Mouse (Mus musculus): ENCODE measurements around the gene Miip. TPM values are rescaled to one million over a fixed set of nuclear protein-coding genes. Genes with fewer than 3 reads are reported as not detected.

The Miip gene
- polyA plus RNA-seq, 1 experiment from 2014 or later = 16.6 TPM

- Histone ChIP-seq H3K4me1 (replicated peaks; ENCODE audit: control insufficient read depth, insufficient read depth) (peaks cover 8% of the 10 kb centered on the region; the same call in 1 of the 2 replicates), H3K27me3 (ENCODE audit: control insufficient read depth, insufficient read depth, low read length) (no peaks in the 10 kb centered on the region), H3K9ac (ENCODE audit: low read length) (peak overlapping the region; percentile 89; the same call in 1 of the 2 replicates), H3K9me3 (ENCODE audit: control insufficient read depth, low read length) (no peaks in the 10 kb centered on the region), H3K27ac (replicated peaks) (peak overlapping the region; percentile 89; the same call in 1 of the 2 replicates), H3K4me2 (replicated peaks; ENCODE audit: low read depth) (peak overlapping the region; percentile 70), H3K36me3 (ENCODE audit: control insufficient read depth, insufficient read depth, low read length) (no peaks in the 10 kb centered on the region; the same call in 1 of the 2 replicates), H3K4me3 (ENCODE audit: low read depth, low read length) (peak overlapping the region; percentile 94)
- ATAC-seq (ENCODE audit: low FRiP score, low TSS enrichment) (peak; percentile 31; the same call in 1 of the 2 replicates), DNase-seq (ENCODE audit: low spot score) (no peak)
- TF ChIP-seq CTCF (IDR thresholded peaks at IDR 0.05; ENCODE audit: low read depth) = no peak
- no peak for TF ChIP-seq EP300 (optimal IDR thresholded peaks at IDR 0.05)
- 64% methylated on average over 3 of the region's 3 CpGs for WGBS
These were observed 35.0 kb upstream of the Miip start for GRCm38 (mm10) chr4:147903601-147904000.

- 81% methylated on average over 12 of the region's 12 CpGs for WGBS
- Histone ChIP-seq H3K27me3 (ENCODE audit: control insufficient read depth, insufficient read depth, low read length) (no peaks in the 10 kb centered on the region), H3K4me2 (replicated peaks; ENCODE audit: low read depth) (0 out of 2 replicates have a peak overlapping the region, but pooled peaks have one; percentile 5), H3K9me3 (ENCODE audit: control insufficient read depth, low read length) (no peaks in the 10 kb centered on the region), H3K9ac (ENCODE audit: low read length) (no peak overlapping the region), H3K27ac (replicated peaks) (peak overlapping the region; percentile 63), H3K4me3 (ENCODE audit: low read depth, low read length) (no peak overlapping the region), H3K36me3 (ENCODE audit: control insufficient read depth, insufficient read depth, low read length) (peaks cover 4% of the 10 kb centered on the region; the same call in 1 of the 2 replicates), H3K4me1 (replicated peaks; ENCODE audit: control insufficient read depth, insufficient read depth) (peaks cover 8% of the 10 kb centered on the region; the same call in 1 of the 2 replicates)
- DNase-seq (ENCODE audit: low spot score) (no peak), ATAC-seq (ENCODE audit: low FRiP score, low TSS enrichment) (peak; percentile 33; the same call in 1 of the 2 replicates)
- no peak for TF ChIP-seq CTCF (IDR thresholded peaks at IDR 0.05; ENCODE audit: low read depth)
- no peak for TF ChIP-seq EP300 (optimal IDR thresholded peaks at IDR 0.05)
These were observed 34.4 kb upstream of the Miip start for GRCm38 (mm10) chr4:147902906-147903500.

GRCm38 (mm10) chr4:147900452-147900851 lies 31.8 kb upstream of the Miip start:
- peak overlapping the region; percentile 49; the same call in 1 of the 2 replicates for H3K27ac ChIP-seq (replicated peaks)
- no peak overlapping the region for H3K4me3 ChIP-seq (ENCODE audit: low read depth, low read length)
- peaks cover 11% of the 10 kb centered on the region for H3K36me3 ChIP-seq (ENCODE audit: control insufficient read depth, insufficient read depth, low read length)
- peaks cover 8% of the 10 kb centered on the region; the same call in 1 of the 2 replicates for H3K4me1 ChIP-seq (replicated peaks; ENCODE audit: control insufficient read depth, insufficient read depth)
- no peak overlapping the region for H3K9ac ChIP-seq (ENCODE audit: low read length)
- DNase-seq (ENCODE audit: low spot score) (no peak), ATAC-seq (ENCODE audit: low FRiP score, low TSS enrichment) (peak; percentile 62)
- no peaks in the 10 kb centered on the region for H3K9me3 ChIP-seq (ENCODE audit: control insufficient read depth, low read length)
- WGBS = 75% methylated on average over 7 of the region's 7 CpGs
- H3K27me3 ChIP-seq (ENCODE audit: control insufficient read depth, insufficient read depth, low read length) = no peaks in the 10 kb centered on the region
- TF ChIP-seq CTCF (IDR thresholded peaks at IDR 0.05; ENCODE audit: low read depth) (no peak), EP300 (optimal IDR thresholded peaks at IDR 0.05) (no peak)
- no peak overlapping the region for H3K4me2 ChIP-seq (replicated peaks; ENCODE audit: low read depth)

GRCm38 (mm10) chr4:147897348-147897747 lies 28.7 kb upstream of the Miip start:
- H3K27ac ChIP-seq (replicated peaks) = no peak overlapping the region
- DNase-seq (ENCODE audit: low spot score) = no peak
- ATAC-seq (ENCODE audit: low FRiP score, low TSS enrichment) = no peak
- H3K9me3 ChIP-seq (ENCODE audit: control insufficient read depth, low read length) = no peaks in the 10 kb centered on the region
- H3K4me2 ChIP-seq (replicated peaks; ENCODE audit: low read depth) = no peak overlapping the region
- WGBS = 85% methylated on average over 3 of the region's 3 CpGs
- H3K9ac ChIP-seq (ENCODE audit: low read length) = no peak overlapping the region
- H3K4me1 ChIP-seq (replicated peaks; ENCODE audit: control insufficient read depth, insufficient read depth) = 0 out of 2 replicates have a peak, but pooled peaks cover 3% of the 10 kb centered on the region
- H3K4me3 ChIP-seq (ENCODE audit: low read depth, low read length) = no peak overlapping the region
- TF ChIP-seq EP300 (optimal IDR thresholded peaks at IDR 0.05) = no peak
- TF ChIP-seq CTCF (IDR thresholded peaks at IDR 0.05; ENCODE audit: low read depth) = no peak
- H3K27me3 ChIP-seq (ENCODE audit: control insufficient read depth, insufficient read depth, low read length) = no peaks in the 10 kb centered on the region
- peaks cover 11% of the 10 kb centered on the region for H3K36me3 ChIP-seq (ENCODE audit: control insufficient read depth, insufficient read depth, low read length)

- no peak for DNase-seq (ENCODE audit: low spot score)
- ATAC-seq (ENCODE audit: low FRiP score, low TSS enrichment) = no peak
- Histone ChIP-seq H3K4me2 (replicated peaks; ENCODE audit: low read depth) (no peak overlapping the region), H3K9ac (ENCODE audit: low read length) (no peak overlapping the region), H3K9me3 (ENCODE audit: control insufficient read depth, low read length) (no peaks in the 10 kb centered on the region), H3K36me3 (ENCODE audit: control insufficient read depth, insufficient read depth, low read length) (peaks cover 11% of the 10 kb centered on the region), H3K4me1 (replicated peaks; ENCODE audit: control insufficient read depth, insufficient read depth) (0 out of 2 replicates have a peak, but pooled peaks cover 3% of the 10 kb centered on the region), H3K27me3 (ENCODE audit: control insufficient read depth, insufficient read depth, low read length) (no peaks in the 10 kb centered on the region), H3K4me3 (ENCODE audit: low read depth, low read length) (no peak overlapping the region), H3K27ac (replicated peaks) (no peak overlapping the region)
- TF ChIP-seq EP300 (optimal IDR thresholded peaks at IDR 0.05) = no peak
- no peak for TF ChIP-seq CTCF (IDR thresholded peaks at IDR 0.05; ENCODE audit: low read depth)
- 47% methylated on average over 1 of the region's 1 CpGs for WGBS
These were observed 27.8 kb upstream of the Miip start for GRCm38 (mm10) chr4:147896411-147896810.

GRCm38 (mm10) chr4:147895815-147896330 lies 27.3 kb upstream of the Miip start:
- TF ChIP-seq CTCF (IDR thresholded peaks at IDR 0.05; ENCODE audit: low read depth) (no peak), EP300 (optimal IDR thresholded peaks at IDR 0.05) (no peak)
- Histone ChIP-seq H3K9me3 (ENCODE audit: control insufficient read depth, low read length) (no peaks in the 10 kb centered on the region), H3K4me2 (replicated peaks; ENCODE audit: low read depth) (no peak overlapping the region), H3K36me3 (ENCODE audit: control insufficient read depth, insufficient read depth, low read length) (peaks cover 13% of the 10 kb centered on the region), H3K4me3 (ENCODE audit: low read depth, low read length) (no peak overlapping the region), H3K27me3 (ENCODE audit: control insufficient read depth, insufficient read depth, low read length) (no peaks in the 10 kb centered on the region), H3K27ac (replicated peaks) (no peak overlapping the region), H3K4me1 (replicated peaks; ENCODE audit: control insufficient read depth, insufficient read depth) (0 out of 2 replicates have a peak, but pooled peaks cover 3% of the 10 kb centered on the region), H3K9ac (ENCODE audit: low read length) (no peak overlapping the region)
- ATAC-seq (ENCODE audit: low FRiP score, low TSS enrichment) (no peak), DNase-seq (ENCODE audit: low spot score) (no peak)
- 85% methylated on average over 4 of the region's 4 CpGs for WGBS

All from stomach, postnatal 0 days (tissue).